Mouse (Mus musculus): ENCODE data around the gene Scaper.

Gene Scaper

DNA sequence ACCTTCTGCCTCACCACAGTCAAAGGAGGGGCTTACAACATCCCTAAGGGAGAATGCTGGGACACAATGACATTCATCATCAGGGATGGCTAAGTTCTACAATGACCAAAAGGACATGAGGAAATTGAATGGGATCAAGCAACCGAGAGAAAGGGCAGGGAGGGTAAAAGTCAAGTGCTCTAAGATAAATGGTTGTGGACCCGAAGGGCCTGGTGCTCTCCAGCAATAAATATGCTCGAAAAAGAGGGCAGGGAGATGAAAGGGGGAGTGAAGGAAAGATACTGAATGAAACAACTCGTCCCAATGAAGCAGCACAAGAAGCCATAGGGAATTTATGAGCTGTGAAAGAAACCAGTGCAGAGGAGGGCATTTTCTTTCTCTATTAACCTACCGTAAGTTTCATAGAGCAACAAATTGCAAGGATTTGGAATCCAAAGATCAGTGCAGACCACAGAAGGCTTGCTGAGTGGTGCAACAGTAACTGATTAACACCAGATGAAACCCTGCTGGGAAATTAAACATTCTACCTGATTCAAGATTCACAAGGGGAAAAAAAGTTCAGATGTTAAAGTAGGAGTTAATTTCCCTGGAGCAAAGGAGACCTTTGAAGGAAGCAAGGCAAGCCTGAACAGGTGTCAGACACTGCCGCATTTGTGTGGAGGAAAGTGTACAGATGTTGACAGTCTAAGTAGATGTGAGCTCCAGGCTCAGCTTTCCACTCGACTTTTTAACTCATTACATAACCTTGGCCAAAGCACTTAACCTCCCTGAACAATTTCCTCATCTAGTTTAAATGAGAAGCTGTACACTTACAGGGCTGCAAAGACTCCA, 329.0 kb downstream of the Scaper start:
- DNase-seq (ENCODE audit: extremely low read depth, low read depth, low spot score), result no peak

DNA sequence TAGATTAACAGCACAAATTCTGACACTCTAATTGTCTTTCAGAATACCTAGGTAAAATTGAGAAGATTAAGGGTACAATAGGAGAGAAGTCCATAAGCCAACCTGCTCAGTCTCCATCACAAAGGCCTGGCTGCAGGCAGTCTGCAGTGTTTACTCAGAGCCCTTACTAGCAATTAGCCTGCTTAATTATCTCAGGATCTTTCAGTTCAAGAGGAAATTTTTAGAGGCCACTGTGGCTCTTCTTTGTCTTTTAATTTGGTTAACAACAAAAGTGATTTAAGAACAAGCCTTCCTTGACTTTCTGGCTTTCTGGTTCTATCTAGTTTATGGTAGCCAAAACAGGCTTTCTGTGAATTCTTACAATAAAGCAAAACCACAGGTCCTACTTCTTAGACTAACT, 339.3 kb downstream of the Scaper start:
- DNase-seq (ENCODE audit: extremely low read depth, low read depth, low spot score), result no peak

DNA sequence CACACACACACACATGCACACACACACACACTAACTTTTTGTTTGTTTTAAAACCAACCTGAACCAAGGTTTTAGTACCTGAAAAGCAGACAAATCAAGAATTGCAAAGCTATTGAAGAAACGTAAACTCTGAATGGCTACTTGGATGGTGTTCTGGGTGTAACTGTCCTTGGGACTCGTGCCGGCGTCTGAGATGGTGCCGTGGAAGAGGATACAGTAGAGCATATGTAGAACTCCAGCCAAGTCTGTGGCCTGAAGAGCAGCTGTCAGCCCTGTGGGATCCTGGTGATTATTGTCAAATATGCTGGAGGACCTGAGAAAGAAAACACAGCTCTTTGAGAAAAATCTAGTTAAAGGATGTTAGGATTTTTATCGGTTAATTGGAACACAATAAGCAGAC, 351.8 kb downstream of the Scaper start:
- DNase-seq (ENCODE audit: extremely low read depth, low read depth, low spot score), result no peak

DNA sequence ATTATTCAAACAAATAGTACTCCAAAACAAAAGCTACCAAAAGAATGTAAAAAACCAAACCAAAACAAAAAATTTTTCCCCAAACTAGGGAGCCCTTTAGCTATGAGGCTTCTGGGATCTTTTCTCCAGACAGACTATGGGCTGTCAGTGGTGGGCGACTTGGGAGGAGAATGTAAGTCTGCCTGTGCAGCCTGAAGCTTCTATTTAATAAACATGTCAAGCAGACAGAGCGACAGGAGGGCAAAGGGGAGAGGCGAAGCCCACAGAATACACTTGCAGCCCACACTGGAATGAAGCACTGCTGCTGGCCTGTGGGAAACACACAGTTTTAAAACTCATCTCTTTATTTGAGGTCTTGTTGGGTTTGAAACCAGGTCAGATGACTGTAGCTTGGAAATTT, 356.5 kb downstream of the Scaper start:
- no peak for DNase-seq (ENCODE audit: extremely low read depth, low read depth, low spot score)

DNA sequence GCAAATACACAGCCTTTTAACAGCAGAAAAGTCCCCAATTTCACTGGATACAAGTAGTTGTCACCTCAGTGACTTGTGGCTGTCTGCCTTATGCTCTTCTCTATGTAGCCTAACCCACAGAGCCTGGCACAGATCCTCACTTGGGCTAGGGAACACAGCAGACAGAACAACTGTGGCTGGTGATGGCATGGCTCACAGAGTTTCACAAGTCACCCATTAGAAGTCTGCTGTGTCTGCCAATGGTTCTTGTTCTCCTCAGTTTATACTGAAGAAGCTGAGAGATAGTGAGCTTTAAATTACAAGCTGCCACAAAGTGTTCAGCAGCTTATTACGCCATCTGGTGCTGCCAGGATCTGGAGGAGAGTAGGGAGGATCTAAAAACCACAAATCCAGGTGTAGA, 361.3 kb downstream of the Scaper start:
- DNase-seq (ENCODE audit: extremely low read depth, low read depth, low spot score), result no peak

DNA sequence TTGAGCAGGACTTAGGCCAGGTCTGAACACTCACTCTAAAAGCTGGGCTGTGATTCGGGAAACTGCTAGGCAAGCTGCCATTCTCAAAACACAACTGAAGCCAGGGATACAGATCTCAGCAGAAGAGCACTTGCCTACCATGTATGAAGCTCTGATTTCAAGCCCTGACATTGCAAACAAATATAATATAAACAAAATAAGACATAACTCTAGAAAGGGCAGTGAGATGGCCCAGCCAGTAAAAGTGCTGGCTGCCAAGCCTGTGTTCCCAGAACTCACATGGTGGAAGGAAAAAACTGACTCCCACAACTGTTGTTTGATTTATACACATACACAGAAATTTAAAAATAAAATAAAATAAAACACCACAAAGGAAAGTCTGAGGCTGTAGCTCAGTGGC, 366.8 kb downstream of the Scaper start:
- no peak for DNase-seq (ENCODE audit: extremely low read depth, low read depth, low spot score)

DNA sequence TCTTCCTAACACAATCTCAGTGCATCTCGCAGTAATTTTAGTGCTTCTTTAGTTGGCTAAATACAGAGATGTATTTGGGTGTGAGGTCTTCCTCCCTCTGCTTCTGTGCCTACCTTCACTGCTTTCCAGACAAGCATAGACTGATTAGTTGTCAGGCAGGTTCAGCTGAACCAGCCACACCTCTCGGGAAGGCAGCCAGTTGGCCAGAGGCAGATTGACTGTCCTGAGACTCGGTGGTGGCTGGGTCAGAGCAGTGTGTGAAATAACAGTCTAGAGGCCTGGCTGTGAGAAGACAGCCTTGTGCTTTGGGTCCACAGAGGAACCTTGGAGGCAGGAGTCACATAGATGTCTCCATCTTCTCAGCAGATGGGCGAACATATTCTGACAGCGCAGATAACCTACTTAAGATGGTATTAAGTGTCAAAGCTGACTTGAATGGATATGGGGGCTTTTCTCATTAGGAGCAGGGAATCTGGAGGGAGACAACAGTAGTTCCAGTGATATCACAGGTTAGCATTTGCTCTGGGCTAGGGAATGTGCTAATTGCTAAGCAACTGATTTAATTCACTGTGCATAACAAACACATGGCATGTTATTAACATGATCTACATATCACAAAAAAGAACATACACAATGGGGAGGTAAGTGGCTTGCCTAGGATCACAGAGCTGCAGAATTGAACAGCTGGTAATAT, 369.3 kb downstream of the Scaper start:
- DNase-seq (ENCODE audit: extremely low read depth, low read depth, low spot score), result peak; percentile 33

DNA sequence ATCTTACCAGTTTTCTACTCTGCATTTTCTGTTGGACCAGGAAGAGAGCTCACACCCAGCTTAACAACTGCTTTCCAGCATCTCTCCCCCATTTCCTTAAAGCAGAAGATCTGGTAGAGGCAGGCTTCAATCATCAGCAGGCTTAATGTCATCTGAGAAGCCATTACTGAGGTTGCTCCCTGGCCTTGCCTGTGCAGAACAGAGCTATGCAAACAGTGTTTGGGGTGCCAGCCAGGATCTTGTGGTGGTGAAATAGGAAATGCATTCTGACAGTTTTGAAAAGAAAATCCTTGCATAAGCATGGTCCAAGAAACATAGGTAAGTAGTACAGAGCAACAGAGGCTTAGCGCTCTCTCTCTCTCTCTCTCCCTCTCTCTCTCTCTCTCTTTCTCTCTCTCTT, 377.0 kb downstream of the Scaper start:
- DNase-seq (ENCODE audit: extremely low read depth, low read depth, low spot score), result no peak

DNA sequence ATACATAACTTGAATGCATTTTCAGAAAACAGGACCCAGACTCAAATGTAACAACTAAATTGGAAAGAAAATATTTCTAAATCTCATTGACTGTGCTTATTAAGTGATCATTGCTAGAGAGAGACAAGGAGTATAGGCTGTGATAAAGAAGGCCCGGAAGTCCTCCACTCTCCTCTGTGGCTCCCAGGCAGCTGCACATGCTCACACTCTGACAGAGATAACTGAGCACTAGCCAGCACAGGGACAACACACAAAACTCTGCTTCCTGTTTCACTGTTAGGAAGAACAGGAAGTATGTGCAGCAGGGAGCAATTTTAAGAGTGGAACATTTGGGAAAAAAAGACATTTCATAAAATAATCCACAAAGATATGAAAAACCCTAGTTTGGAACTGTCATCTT, 382.9 kb downstream of the Scaper start:
- DNase-seq (ENCODE audit: extremely low read depth, low read depth, low spot score), result no peak

DNA sequence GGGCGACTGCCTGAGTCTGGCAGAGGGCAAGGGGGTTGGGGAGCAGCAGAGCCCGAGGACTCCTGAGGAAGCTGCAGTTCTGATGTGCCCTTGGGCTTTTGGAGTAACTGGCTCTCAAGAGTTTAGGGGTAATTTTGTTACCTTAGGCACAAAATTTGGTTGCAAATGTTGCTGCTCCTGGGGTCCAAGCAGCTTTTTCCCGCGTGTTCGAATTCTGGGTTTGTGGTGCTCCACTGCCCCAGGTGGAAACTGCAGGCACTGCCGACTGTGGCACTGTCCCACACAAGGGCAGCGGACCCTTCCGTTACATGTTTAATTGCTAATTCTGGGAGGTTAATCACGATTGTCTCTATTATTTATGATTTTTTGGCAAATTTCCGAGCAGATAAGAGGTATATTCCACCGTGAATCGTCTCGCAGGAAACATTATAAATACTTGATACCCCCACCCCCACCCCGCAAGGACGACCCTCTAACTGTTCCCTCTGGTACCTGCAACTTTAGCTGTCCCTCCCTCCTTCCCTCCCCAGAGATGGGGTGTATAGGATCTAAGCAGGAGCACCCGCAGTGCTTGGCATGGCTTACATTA, 388.5 kb downstream of the Scaper start:
- no peak for DNase-seq (ENCODE audit: extremely low read depth, low read depth, low spot score)

DNA sequence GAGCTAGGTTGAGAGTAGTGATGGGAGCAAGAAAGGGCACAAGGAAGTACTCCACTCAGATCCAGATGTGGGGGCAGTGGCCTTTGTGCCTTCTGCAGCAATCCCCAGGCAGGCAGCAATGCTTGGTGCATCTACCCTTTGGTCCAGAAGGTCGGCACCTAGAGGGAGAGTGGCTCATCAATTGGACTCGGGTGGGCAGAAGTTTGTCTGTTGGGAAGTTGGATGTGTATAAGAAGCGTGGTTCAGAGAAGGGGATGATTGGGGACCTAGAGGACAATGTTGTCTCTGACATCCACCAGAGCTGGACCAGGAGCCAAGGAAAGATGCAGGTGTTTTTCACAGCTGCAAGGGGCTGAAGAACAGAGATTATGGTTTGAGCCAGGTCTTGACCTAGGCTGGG, 389.0 kb downstream of the Scaper start:
- DNase-seq (ENCODE audit: extremely low read depth, low read depth, low spot score), result no peak

DNA sequence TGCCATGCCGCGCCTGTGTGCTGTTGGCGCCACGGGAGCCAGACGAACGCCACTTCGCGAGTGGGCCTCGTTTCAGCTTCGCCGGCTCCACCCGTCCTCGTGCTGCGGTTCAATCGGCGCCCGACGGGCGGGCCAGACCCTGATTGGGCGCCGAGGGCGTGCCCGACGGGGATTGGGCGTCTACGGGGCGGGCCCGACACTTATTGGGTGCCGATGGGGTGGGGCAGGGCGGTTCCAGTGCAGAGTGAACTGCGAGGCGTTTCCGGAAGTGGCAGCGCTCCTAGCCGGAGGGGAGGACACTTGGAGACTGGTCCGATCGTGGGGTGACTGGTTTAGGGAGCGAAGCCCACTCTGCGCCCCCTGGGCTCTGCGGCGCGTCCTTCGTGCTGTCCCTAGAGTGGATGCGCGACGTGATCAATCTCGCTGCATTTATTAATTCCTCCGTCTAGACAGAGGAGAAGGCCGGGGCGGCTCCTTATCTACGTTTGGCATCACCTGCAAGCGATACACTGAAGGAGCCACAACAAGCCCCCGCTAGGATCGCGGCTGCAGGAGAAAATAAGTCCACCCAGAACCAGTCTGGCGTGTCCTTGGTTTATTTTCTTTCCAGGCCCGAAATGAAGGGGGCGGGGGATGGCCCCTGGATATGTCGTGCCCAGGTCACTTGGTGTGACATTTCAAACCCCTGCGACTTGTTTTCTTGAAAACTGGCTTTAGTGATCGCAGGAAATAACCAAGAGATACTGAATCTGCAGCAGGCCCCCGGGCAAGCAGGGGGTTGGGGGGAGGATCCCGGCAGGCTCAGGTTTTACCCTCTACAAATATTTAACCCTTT, 391.5 kb downstream of the Scaper start:
- DNase-seq (ENCODE audit: extremely low read depth, low read depth, low spot score), result no peak

DNA sequence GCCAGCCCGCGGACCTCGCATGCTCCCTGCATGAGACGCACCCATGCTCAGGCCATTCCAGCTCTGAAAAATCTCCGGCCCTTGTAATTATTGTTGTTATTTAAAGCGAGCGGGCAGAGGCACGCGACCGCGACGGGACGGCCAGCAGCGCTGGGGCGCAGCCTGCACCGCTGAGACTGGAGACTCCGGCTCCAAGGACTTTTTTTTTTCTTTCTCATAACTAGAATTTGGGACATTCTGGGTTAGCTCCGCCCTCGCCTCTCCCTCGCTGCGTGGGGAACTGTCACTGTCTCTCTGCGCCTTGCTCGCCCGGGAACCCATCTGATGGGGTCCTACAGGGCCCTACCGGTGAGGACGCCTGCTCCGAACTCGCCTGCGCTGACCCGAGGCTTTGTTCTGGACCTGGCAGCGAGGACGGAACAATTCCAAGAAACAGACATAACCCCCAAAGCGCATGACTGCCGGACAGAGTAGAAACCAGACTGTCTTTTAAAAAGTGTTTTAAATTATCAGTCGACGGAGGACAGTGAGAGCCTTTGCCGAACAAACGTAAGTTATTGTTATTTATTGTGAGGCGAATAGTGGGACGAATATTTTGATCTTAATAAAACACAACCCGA, 392.3 kb downstream of the Scaper start:
- DNase-seq (ENCODE audit: extremely low read depth, low read depth, low spot score), result no peak

DNA sequence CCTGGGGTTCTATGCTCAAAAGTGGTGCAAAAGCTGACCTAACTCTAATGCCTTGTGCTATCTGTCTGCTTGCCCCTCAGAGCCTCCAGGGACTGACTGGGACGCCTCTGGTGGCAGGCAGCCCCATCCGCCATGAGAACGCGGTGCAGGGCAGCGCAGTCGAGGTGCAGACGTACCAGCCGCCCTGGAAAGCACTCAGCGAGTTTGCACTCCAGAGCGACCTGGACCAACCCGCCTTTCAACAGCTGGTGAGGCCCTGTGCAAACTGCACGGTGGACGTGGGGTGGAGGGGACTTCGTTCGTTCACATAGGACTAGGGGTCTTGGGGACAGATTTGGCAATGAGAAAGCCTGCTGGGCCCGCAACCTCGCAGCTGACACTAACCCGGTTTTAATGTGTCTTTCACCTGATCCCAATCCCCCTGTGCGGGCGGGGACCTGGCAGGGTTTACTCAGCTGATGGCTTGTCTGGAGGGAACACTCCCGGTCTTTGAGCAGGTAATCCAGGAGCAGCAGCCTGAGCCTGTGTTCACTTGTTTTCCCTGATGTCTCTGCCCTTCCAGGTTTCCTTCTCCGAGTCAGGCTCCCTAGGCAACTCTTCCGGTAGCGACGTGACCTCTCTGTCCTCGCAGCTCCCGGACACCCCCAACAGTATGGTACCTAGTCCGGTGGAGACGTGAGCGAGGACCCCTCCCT, 392.9 kb downstream of the Scaper start:
- DNase-seq (ENCODE audit: extremely low read depth, low read depth, low spot score), result no peak

DNA sequence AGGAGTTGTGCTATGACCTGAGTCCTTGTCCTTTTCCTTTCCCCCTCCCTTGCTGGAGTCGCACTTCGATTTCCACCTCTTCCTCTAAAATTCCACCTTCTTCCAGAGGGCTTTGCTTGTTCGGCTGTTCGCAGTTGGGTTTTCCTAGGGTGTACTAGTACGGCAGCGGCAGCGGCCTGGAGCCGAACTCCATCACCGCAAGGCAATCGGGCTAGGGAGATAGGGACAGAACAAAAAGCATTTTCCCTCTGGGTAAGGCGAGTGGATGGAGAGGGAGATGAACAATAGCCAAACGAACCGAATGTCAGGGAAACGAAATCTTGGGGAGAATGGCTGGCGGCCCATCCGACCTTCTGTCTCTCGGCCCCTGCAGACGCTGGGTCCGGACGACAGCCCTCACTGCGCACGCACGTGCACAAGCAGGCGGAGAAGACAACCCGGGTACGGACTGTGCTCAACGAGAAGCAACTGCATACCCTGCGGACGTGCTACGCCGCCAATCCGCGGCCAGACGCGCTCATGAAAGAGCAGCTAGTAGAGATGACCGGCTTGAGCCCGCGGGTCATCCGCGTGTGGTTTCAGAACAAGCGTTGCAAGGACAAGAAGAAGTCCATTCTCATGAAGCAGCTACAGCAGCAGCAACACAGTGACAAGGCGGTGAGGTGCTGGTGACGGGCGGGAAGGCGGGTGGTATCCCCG, 394.1 kb downstream of the Scaper start:
- DNase-seq (ENCODE audit: extremely low read depth, low read depth, low spot score), result no peak

DNA sequence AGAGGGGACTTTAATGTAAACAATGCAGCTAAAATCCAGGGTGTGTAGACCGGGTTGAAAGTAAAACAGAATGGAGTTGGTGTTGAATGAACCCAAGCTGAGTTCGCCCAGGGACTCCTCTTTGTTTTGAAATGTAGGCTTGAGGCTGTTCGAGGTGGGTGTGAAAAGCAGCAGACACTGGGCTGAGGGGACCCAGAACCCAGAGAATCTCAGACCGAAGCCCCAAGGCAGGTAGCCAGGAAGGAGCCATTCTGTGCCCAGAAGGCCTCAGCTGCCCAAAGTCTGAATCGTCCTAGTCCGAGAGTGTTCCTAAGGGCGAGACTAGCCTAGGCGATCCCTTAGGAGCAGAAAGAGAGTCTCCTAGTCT, 394.6 kb downstream of the Scaper start:
- DNase-seq (ENCODE audit: extremely low read depth, low read depth, low spot score), result no peak

DNA sequence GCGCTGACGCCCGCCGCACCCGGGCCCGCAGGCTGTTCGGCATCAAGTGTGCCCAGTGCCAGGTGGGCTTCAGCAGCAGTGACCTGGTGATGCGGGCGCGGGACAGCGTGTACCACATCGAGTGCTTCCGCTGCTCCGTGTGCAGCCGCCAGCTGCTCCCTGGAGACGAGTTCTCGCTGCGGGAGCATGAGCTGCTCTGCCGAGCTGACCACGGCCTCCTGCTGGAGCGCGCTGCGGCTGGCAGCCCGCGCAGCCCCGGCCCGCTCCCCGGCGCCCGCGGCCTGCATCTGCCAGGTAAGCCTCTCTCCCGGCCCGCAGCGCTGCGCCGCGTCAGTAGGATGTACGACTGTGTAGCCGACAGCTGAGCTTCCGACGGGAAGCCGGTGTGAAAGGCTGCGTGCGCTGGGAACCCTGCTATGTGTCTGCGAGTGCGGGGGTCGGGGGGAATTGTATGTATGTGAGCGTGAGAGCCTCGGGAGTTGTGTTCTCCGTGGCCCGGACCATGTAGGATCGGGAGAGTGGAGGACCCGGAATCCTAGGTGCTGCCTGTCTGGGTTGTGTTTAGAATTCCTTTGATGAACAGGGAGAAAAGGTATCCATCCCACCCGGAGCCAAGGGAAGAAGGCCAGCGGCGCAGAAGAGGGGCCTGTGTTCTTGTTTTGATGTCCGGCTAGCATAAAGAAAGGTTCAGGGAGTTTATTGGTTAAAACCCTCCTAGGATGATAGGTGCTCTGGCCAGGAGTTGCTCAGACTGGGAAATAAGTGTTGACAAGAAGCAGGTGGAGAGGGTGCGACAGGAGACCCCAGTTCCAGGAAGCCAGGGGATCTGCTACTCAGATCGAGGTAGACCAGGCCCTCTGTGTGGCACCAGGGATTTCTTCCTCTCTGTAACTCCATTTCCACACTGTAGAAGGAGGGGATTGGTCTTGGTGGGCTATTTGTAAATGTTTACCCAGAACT, 395.3 kb downstream of the Scaper start:
- DNase-seq (ENCODE audit: extremely low read depth, low read depth, low spot score), result no peak

DNA sequence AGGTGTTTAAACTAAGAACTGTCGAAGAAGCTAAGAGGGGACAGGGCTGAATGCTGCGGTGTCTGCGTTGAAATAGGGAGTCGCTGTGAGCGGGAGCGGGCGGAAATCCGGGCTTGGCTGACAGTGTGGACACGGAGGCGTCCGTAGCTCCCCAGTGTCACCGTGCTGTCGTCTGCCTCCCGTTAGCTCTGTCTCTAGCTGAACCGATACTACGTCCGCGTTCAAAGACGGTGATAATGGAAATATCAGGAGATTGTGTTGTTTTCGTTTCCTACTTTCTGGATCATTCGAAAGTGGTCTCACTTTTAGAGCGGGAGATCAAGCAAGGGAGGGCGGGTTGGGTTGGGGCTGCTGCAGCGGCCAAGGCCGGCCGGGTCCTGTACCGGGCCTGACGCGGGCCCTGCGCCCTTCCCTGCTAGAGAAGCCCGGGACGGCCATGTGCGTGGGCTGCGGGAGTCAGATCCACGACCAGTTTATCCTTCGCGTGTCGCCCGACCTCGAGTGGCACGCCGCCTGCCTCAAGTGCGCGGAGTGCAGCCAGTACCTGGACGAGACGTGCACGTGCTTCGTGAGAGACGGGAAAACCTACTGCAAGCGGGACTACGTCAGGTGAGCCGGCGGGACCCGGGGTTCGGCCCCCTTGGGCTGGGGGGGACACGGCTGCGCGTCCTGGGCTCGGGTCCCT, 396.1 kb downstream of the Scaper start:
- no peak for DNase-seq (ENCODE audit: extremely low read depth, low read depth, low spot score)

Data from fat pad, adult 2 months (tissue).